Mouse (Mus musculus) small intestine, adult 2 months (tissue): ENCODE measurements around the gene Higd1b.

ENCODE experiments used
- CTCF ChIP-seq: fragments of 200-500 bp; IDR thresholded peaks from 2 replicates; pipeline ENCODE4 v1.5.1; 2012; ENCODE audit warnings: low read depth, mild to moderate bottlenecking, control low read depth, inconsistent platforms, low read length, moderate library complexity, mixed read lengths; ENCODE audit not compliant: insufficient replicate concordance, insufficient read length; ENCODE audit errors: extremely low read depth
- POLR2A ChIP-seq: fragments of 200-500 bp; IDR thresholded peaks from 2 replicates; pipeline ENCODE4 v1.6.1; 2012; ENCODE audit warnings: low read depth, mild to moderate bottlenecking, control low read depth, inconsistent platforms, low read length, moderate library complexity

DNA sequence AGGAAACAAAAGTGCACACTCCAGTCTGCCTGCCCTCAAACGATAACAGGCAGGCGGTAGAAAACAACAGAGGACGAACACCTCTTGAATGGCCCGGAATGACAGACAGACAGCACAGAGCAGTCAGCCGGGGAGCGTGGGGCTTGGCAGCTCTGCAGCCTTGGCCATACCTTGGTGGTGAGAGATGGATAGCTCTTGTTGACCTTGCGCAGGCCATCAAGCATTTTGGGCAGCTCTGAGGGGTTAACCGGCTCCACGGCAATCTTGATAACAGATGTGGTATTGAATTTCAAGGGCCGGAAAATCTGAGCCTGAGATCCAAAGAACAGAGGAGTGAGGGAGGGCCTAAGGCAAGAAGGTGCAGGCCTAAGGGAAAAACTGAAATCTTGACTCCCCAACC, 10.3 kb downstream of the Higd1b start:
- TF ChIP-seq CTCF (no peak), POLR2A (no peak)
